Mouse (Mus musculus): ENCODE results near the gene AC124108.1.

DNA sequence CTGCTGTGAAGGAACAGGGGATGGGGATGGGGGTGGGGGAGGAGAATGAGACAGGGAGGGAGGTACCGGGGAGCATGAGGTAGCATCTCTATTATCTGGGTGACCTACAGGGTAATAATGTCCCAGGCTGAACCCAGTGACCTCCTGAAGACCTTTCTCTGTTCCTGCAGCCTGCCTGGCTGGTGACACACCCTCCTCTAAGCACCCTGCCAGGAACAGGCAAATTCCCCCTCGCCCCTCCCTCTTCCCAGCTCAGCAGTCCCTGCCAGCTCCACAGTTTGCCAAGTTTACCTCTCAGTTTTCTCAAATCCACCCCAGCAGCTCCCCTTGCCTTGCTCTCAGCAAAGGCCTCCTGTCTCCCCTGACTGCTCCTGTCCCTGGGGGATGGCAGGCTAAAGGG, 32.5 kb upstream of the AC124108.1 start:
- TF ChIP-seq TAL1 (IDR thresholded peaks at IDR 0.05; ENCODE audit: low read length) (no peak), GATA1 (IDR thresholded peaks at IDR 0.05; ENCODE audit: low read length) (no peak)
